Mouse (Mus musculus) NIH3T3 (cell line): ENCODE measurements around the gene Hacd3.

Source experiments
- DNase-seq: peaks from one replicate; pipeline ENCODE4 v3.0.0-alpha.2; 2012; ENCODE audit warnings: low read depth

Hacd3 gene

DNA sequence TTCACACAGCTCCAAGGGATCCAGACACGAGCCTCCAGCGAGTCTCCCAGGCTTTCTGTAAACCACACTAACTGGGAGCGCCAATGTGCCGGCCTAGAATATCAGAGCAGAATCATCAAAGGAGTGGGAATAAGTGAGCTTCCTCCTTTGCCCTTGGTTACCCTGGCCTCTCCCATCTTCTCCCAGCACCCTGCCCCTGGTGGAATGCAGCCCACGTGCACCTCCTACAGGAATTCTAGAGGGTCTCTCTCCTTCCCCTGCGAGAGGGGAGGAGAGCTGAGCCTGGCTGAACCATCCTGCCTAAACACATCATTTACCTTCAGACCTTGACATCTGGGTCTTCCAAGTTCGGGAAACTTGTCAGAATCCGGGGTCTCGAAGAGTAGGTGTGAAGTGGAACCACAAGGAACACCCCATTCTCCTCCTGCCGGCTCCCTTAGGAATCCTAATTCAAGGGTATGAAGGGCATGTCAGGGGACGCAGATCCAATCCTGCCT lies 70.3 kb downstream of the Hacd3 start, which contains the start of gene Slc24a1:
Gene Slc24a1, minus strand, starts transcription at position 447 of the 497 bp plus-strand sequence.
- no peak for DNase-seq

DNA sequence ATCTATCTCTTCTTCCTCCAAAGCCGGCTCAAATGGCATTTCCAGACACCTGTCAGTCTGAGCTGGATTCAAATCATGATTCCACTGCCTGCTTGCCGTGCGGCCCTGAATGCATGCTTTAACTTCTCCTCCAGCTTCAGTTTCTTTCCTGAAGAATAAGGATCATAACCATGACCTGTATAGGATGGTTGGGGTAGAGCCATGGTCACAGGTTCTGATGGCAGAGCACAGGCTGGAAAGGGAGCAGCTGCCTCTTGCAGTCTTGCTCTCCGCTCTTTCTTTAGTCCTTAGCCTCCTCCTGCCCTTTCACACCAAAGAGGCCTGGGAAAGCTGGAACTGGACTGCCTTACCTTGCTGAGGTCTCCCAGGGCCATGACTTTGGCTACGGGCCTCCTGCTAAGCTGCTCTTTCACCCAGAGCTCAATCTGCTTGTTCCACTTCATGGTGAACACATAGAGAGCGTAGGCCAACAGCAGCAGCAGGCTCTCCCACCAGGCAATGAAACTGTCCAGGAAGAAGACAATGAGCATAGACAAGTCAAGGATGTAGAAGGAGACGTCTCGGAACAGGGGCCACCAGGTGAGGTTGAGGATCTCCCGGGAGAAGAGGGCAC lies 73.9 kb downstream of the Hacd3 start:
- no peak for DNase-seq

GRCm38 (mm10) chr9:64943997-64944396 lies 77.5 kb downstream of the Hacd3 start:
- no peak for DNase-seq

DNA sequence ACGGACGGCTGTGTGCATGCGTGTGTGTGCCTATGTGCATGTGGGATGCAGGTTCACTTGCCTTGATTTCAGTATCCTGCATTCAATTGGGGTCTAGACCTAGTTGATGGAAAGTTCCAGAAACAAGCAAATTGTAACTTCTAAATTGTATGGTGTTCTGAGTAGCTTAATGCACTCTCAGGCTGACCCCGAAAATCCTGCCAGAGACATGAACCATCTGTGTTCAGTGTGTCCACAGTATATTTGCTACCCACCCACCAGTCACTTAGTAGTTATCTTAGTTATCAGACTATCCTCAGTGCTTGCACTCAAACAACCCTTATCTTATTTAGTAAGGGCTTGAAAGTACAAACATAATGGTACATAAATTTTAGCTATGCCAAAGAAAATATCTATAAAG lies 79.8 kb downstream of the Hacd3 start:
- no peak for DNase-seq

- DNase-seq: no peak
Measured at GRCm38 (mm10) chr9:64940731-64941346, 80.7 kb downstream of the Hacd3 start.

DNA sequence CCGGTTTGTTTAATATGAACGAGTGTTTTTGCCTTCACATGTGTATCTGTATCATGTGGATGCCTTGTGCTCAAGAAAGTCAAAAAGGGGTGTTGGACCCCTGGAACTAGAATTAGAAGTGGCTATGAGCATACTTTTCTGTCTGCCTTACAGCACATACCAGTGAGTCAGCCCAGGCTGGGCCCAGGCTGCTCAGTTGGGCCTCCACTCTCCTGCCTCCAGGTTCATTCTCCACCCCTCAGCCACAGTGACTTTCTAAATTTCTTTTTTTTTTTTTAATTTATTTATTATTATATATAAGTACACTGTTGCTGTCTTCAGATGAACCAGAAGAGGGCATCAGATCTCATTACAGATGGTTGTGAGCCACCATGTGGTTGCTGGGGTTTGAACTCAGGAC lies 81.7 kb downstream of the Hacd3 start:
- peak; percentile 61 for DNase-seq

- DNase-seq: peak; percentile 93
Measured at GRCm38 (mm10) chr9:64939281-64939680, 82.2 kb downstream of the Hacd3 start.

GRCm38 (mm10) chr9:64938535-64938934 lies 83.0 kb downstream of the Hacd3 start:
- no peak for DNase-seq

GRCm38 (mm10) chr9:64937491-64937890 lies 84.0 kb downstream of the Hacd3 start:
- no peak for DNase-seq
